Mouse (Mus musculus): ENCODE measurements around the gene Lrfn4.
A peak's percentile ranks its signal among the peaks of the same experiment; 100 is the strongest.
"Not testable (repeated sequence)": the region's sequence is repeated elsewhere in the genome, so short reads cannot be mapped to it uniquely, and the experiment has no call there.

The Lrfn4 gene

GRCm38 (mm10) chr19:4608511-4608910, 7.0 kb downstream of the Lrfn4 start:
- DNase-seq = no peak

GRCm38 (mm10) chr19:4607406-4607805, 8.1 kb downstream of the Lrfn4 start:
- DNase-seq = no peak

- no peak for DNase-seq
These were observed 9.8 kb downstream of the Lrfn4 start for GRCm38 (mm10) chr19:4605654-4606053.

- peak; percentile 62 to 74 for DNase-seq
These were observed 11.4 kb downstream of the Lrfn4 start for GRCm38 (mm10) chr19:4603801-4604723.

- DNase-seq = no peak
These were observed 13.0 kb downstream of the Lrfn4 start for GRCm38 (mm10) chr19:4602459-4602858.

- DNase-seq = no peak
These were observed 19.4 kb downstream of the Lrfn4 start for GRCm38 (mm10) chr19:4596071-4596470.

- no peak for DNase-seq
These were observed 21.5 kb downstream of the Lrfn4 start for GRCm38 (mm10) chr19:4593792-4594522.

- DNase-seq = no peak
These were observed 25.4 kb downstream of the Lrfn4 start for GRCm38 (mm10) chr19:4590025-4590424.

- DNase-seq = peak in 1 of 2 experiments; percentile 37
These were observed 26.4 kb downstream of the Lrfn4 start for GRCm38 (mm10) chr19:4589081-4589480.

- no peak for DNase-seq
These were observed 27.0 kb downstream of the Lrfn4 start for GRCm38 (mm10) chr19:4588430-4588829.

- DNase-seq = no peak
These were observed 28.0 kb downstream of the Lrfn4 start for GRCm38 (mm10) chr19:4587426-4587825.

GRCm38 (mm10) chr19:4586783-4587182, 28.7 kb downstream of the Lrfn4 start:
- not testable (repeated sequence) for DNase-seq

GRCm38 (mm10) chr19:4583856-4584255, 31.6 kb downstream of the Lrfn4 start:
- DNase-seq = no peak

GRCm38 (mm10) chr19:4579296-4579695, 36.2 kb downstream of the Lrfn4 start:
- no peak for DNase-seq

- peak; percentile 60 to 71 for DNase-seq
These were observed 36.7 kb downstream of the Lrfn4 start for GRCm38 (mm10) chr19:4578799-4579198.

- DNase-seq = no peak
These were observed 42.2 kb downstream of the Lrfn4 start for GRCm38 (mm10) chr19:4573241-4573640.

GRCm38 (mm10) chr19:4572467-4572866, 43.0 kb downstream of the Lrfn4 start:
- no peak for DNase-seq

- no peak for DNase-seq
These were observed 43.4 kb downstream of the Lrfn4 start for GRCm38 (mm10) chr19:4572061-4572460.

- no peak for DNase-seq
These were observed 43.8 kb downstream of the Lrfn4 start for GRCm38 (mm10) chr19:4571658-4572057.

- no peak for DNase-seq
These were observed 44.7 kb downstream of the Lrfn4 start for GRCm38 (mm10) chr19:4570815-4571214.

GRCm38 (mm10) chr19:4570237-4570613, 45.2 kb downstream of the Lrfn4 start:
- no peak for DNase-seq

GRCm38 (mm10) chr19:4569356-4570236, 45.9 kb downstream of the Lrfn4 start:
- no peak for DNase-seq

GRCm38 (mm10) chr19:4568832-4569231, 46.6 kb downstream of the Lrfn4 start:
- DNase-seq = no peak
